Mouse (Mus musculus): ENCODE results near the gene Tnfsf13. TPM values are rescaled to one million over a fixed set of nuclear protein-coding genes. Genes with fewer than 3 reads are reported as not detected.
"Not testable (repeated sequence)": the region's sequence is repeated elsewhere in the genome, so short reads cannot be mapped to it uniquely, and the experiment has no call there.

Gene Tnfsf13
- total RNA-seq, 2 experiments from 2014 or later, result 2.8 to 5.3 TPM

DNA sequence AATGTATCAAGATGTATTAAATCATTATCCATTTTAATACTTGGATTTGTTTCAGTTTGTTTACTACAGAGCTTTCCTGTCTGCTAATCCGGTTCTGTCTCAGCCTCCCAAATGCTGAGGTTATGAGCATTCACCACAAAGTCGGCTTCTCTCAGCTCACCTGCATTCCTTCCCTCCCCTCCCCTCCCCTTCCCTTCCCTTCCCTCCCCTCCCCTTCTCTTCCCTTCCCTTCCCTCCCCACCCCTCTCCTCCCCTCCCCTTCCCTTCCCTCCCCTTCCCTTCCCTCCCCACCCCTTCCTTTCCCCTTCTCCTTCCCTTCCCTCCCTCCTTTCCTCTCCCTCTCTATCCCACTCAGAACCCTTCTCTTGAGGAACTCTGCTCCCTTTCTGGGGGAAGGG is 19.0 kb upstream of the Tnfsf13 start:
- DNase-seq (ENCODE audit: low spot score in 2 of 2), result no peak

DNA sequence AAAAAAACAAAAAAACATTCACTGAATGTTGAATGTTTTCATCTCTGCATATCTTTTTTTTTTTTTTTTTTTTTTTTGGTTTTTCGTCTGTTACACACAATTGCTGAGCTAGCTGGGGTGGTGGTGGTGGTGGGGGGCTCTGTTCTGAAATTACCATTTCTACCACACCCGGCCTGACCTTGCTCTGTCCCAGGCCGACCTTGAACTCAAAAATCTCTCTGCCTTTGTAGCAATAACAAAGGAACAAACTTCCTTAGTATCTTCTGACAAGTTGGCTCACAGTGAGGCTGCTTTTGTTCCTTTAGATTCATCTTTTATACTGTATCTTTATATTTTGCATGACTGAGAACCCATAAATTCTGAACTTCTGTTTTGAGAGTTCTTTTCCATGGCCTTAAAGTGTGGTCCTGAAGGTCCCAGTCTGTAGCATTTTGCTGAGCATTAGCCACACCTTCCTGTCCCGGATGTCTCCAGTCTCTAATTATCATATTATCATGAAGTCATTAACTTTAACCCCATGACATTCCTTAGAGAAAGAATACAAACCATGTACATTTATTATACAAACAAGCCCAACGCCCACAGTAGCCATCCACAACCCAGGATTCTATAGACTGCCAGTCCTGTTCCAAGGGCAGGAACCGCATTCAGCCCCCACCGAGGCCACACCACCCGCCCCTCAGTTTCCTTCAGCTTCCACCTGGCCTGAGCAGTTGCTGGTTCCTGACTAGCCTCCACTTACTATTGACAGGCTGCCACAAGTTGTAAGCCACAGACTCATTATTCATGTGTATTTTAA is 18.4 kb upstream of the Tnfsf13 start:
- no peak for DNase-seq (ENCODE audit: low spot score in 2 of 2)

DNA sequence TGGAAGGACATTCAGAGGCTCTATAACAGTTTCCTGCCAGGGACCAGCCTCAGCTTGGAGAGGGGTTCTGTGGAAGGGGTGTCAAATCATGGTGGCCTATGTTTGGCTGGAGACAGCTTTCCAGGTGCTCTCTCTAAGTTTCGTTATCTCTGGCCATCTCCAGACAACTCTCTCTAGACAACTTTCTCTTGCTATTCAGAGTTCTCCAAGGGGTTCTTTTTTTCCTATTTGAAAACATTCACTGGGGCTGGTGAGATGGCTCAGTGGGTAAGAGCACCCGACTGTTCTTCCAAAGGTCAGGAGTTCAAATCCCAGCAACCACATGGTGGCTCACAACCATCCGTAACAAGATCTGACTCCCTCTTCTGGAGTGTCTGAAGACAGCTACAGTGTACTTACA is 17.8 kb upstream of the Tnfsf13 start:
- not testable (repeated sequence) for DNase-seq (ENCODE audit: low spot score in 2 of 2)

DNA sequence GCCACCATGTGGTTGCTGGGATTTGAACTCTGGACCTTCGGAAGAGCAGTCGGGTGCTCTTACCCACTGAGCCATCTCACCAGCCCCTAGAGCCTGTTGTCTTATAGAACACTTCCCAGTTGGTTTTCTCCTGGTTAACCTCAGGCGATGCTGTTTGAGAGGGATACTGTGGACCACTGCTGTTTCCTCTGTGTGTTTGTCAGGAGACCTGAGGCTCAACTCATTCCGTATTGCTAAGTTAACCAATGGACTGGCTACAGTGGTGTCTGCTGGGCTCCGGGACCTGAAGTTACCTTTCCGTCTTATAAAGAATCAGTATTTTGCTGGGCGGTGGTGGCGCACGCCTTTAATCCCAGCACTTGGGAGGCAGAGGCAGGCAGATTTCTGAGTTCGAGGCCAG is 17.3 kb upstream of the Tnfsf13 start:
- DNase-seq (ENCODE audit: low spot score in 2 of 2), result not testable (repeated sequence)

DNA sequence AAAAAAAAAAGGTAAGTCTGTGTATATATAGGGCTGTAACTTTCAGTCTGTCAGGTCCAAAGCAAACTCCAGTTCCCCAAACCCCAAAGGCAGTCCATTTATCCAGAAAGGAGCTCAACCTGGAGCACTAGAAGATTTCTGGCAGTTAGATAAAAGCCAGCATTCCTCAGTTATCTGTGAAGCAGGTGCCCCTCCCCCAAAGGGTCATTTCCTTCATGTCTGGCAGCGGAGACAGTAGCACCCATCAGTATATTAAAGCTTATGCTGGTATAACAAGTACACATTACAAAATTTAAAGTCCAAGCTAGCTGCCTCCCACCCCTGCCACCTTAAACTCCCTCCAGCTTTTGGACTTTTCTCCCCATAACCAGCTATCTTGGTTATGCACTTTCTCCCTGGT is 14.0 kb upstream of the Tnfsf13 start:
- DNase-seq (ENCODE audit: low spot score in 2 of 2), result no peak

DNA sequence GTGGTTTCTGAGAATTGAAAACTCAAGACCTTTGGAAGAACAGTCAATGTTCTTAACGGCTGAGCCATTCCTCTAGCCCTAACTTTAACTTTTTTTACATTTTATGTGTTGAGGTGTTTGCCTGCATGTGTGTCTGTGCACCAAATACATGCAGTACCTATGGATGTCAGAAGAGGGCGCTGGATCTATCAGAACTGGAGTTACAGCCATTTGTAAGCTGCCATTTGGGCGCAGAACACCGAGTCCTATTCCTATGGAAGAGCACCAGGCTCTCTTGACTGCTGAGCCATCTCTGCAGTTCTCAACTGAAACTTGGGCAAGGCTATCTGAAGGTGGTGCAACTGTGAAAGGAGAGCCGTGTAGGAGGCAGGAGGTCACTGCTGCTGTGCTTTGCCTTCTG is 13.0 kb upstream of the Tnfsf13 start:
- DNase-seq (ENCODE audit: low spot score in 2 of 2), result no peak

DNA sequence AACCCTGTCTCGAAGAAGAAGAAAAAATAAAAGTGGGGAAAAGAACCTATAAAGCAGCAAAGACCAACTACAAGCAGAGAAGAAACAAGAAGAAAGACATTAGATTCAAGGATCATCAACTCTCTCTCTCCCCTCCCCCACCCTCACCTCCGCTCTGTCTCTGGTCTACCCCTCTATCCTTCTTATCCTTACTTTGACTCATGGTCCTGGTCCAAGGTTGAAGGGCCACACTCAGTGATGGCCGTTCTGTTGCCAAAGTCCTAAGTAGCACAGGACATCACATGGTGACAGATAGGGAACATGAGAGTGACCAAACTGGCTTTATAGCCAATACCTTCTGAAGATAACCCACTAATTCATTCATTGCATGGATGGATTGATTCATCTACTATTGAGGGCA is 11.8 kb upstream of the Tnfsf13 start:
- no peak for DNase-seq (ENCODE audit: low spot score in 2 of 2)

DNA sequence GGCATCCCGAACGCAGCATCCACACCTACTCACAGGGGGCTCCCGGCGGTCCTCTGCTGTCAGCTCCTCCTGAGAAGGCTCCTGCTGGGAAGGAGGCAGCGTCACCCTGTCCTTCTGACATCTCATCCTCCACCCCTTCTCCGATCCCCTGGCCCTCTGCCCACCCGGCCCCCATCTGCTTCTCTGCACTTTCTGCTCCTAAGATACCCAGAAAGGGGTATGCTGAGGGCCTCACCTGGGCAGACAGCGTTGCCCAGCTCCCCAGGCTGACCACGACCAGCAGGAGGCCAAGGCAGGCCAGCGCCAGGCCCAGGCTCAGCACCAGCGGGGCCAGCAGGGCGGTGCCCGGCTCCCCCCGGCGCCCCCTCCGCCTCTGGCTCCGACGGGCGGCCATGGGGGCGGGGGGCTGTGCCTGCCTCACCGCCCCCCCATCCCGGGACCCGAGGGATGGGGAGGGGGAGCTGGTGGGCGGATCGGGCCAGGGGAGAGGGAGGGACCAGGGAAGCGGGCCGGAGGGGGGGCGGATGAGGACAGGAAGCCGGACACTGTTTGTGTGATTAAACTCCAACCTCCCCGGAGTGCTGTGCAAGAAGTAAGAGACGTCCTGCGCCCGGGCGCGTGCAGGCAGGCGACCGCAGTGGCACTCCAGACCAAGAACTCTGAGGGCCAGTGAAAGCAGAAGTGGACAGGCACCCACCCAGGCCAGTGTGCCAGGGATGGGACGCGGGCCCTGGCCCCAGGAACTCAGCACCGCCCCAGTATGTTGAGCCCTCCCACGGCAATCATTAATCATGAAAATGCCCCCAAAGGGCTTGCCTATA is 10.0 kb upstream of the Tnfsf13 start, which contains the start of the genes Tnfsf12 and Tnfsfm13:
Tnfsf12 (minus strand) TSS at position 489 of the 821 bp plus-strand sequence.
Tnfsfm13 (minus strand) TSS at position 738 of the 821 bp plus-strand sequence.
- peak; percentile 72 to 77 for DNase-seq (ENCODE audit: low spot score in 2 of 2)

DNA sequence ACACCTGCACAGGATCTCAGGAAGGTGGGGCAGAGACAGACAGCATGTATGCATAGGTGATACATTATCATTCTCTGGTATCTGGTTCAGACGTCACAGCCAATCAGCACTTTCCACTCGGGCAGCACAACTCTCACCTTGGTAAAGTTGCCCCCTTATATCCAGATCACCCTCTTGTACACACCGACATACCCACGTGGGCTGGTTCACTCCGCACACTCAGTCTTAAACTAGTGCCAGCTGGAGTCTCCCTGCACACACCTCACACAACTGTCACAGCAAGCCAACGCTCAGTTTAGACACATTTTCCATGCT is 9.4 kb upstream of the Tnfsf13 start:
- no peak for DNase-seq (ENCODE audit: low spot score in 2 of 2)

DNA sequence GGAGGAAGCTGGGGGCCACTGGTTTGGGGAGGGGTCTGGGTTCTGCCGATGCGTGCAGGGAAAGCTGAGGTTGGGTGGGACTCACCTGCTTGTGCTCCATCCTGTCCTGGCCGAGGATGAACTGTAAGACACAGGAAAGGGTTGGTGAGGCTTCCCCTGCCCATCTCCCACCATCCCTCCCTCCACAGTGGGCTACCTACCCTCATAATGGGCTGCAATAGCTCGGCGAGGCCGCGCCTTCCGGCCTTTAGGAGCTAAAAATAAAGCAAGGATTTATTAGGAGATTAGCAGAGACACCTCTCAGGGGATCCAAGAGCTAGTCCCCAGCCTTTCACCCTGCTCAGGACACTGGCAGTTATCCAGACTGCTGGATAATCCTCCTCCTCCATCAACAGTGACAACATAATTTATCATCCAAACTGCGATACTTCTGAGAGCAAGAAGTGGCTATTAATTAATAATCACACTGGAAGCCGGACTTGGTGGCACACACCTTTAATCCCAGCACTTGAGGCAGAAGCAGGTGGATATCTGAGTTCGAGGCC is 7.9 kb upstream of the Tnfsf13 start:
- DNase-seq (ENCODE audit: low spot score in 2 of 2), result no peak

DNA sequence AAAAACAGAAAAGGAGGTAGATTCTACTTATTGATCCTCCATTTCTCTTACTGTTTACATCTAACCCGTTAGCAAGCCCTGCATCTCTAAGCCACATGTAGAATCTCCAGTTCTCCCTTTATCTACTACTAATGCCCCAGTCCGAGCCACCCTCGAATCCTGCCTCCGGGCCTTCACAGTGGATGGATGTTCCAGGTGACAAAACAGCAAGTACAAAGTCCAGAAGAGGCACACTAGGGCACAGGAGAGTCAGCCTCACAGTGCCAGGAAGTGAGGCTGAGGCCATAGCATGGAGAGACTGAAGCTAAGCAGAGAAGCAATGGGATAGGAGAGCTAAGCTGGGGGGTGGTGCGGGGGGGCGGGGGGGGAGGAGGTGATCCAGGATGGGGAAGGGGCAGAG is 7.3 kb upstream of the Tnfsf13 start:
- DNase-seq (ENCODE audit: low spot score in 2 of 2), result no peak

DNA sequence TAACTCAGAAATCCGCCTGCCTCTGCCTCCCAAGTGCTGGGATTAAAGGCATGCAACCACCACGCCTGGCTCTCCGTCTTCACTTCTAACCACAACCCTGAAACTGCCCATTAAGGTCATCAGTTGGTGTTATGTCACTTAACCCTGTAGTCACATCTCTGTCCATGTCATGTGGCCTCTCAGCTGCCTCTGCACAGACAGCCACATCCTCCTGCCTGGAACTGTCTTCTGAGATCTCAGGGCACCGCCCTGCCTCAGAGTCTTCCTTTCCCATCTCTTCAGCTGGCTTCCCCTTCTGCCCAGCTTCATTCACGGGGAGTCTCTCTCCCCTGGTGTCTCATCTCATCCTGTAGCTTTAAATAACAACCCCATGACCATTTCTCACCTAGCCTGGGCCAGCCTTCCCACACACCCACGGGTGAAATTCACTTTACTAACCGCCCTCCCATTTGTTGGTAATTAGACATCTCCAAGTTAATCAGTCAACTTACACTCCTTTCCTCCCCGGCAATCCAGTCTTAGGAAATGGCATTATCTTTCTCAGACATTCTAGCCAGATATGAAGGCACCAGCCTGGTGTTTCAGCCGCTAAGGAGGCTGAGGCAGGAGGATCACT is 6.7 kb upstream of the Tnfsf13 start:
- no peak for DNase-seq (ENCODE audit: low spot score in 2 of 2)

DNA sequence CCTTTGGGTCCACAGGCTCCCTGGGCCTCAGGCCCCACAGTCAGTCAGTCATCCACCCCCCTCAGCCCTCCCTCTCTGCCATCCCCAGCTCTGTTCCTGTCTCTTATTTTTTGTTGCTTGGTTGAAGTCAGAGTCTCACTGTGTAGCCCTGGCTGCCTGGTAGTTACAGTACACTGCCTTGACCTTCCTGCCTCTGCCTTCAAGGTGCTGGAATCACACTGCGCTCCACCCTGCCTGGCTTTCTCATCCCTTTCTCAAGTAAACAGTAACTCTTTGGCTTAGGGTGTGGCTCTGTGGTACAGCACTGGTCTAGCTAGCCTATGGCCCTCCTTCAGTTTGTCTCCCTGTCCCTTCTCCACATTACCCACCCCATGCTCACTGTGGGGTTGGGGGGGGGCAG is 4.3 kb upstream of the Tnfsf13 start:
- DNase-seq (ENCODE audit: low spot score in 2 of 2), result no peak

DNA sequence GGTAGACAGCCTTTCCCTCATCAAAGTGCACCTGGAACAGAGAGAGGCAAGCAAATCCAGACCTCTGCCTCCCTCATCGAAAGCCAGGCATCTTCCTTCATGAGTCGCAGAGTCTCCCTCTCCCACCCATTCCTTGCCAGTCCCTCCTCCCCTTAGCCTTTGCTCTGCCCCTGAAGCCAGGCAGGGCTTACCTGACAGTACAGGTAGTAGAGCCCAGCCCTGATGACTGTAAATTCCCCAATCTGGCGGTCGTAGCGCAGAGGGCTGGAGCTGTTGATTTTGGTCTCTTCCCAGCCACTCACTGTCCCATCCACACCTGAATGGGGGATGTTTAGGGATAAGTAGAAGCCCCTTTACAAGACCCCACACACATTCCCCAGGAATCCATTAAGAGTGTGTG is 1.5 kb upstream of the Tnfsf13 start:
- no peak for DNase-seq (ENCODE audit: low spot score in 2 of 2)

DNA sequence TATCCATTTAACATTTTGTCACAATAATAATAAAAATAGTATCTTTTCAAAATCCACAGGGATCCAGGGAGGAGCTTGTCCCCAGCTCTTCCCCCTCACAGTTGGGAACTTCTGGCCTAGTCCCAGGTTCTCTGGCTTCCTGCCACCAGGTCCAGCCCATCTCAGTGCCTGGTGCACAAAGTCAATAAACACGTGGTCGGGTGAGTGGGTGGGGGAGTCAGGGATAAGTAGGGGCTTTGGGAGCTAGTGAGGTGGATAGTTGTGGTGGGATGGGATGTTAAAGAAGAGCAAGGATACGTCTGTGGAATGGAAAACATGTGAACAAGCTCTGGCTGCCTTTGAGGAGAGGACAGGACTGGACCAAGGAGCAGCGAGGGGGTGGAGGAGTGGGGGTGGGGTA is 793 bp upstream of the Tnfsf13 start:
- peak in 1 of 2 experiments; percentile 61 for DNase-seq (ENCODE audit: low spot score in 2 of 2)

DNA sequence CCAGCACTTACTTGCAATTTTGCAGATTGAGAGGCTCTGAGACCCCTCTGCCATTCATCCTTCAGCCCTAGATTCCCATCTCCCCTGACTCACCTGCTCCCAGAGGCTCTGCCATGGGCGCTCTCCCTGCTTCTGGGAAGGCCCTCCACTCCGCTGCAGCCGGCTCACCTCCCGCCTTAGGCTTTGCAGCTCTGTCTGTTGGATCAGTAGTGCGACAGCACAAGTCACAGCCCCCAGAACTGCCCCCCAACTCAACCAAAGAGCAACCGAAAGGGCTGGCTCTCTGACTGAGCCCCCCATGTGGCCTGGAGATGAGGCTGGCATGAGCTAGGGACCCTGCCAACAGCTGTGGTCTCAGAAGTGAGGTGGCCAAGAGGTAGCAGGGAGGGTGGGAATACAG is 648 bp downstream of the Tnfsf13 start:
- no peak for DNase-seq (ENCODE audit: low spot score in 2 of 2)

DNA sequence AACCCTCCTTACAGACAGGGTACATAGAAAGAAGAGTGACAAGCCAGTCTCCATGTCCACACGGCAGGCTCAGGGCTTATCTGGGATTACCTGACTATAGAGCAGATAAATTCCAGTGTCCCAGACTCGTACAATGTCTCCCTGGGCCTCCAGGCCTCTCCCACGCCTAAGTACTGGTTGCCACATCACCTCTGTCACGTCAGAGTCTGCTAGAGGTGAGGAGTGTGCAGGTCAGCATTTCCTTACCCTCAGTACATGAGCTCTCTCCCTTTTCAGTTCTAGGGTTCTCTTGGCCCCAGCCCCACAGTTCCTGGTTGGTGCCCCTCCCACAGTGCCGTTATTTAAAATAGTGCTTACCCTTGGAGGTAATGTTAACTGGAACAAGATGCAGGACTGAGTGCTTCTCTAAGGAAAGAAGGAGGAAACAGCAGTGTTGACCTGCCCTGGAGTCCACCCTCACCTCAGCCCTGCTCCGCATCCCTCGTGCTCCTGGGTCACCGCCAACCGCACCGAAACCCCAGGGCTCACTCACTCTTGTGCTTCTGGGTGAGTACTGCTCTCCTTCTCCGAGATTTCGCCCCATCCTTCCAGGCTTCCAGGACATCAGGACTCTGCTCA is 1.3 kb downstream of the Tnfsf13 start:
- no peak for DNase-seq (ENCODE audit: low spot score in 2 of 2)

DNA sequence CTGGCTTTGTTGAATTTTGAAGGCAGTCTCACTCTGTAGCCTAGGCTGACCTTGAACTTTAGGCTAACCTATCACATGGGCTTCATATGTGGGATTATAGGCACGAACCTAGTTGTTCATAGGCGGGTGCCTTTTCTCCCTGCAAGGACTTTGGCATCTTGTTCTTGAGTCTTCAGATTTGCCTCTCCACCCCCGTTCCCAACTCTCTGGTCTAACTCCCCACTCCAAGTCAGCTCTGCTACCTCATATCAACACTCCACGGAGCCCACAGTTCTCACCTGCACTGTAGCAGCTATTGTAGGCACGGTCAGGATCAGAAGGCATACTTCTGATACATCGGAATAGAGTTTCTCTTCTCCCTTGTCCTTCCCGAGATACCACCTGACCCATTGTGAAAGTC is 2.0 kb downstream of the Tnfsf13 start:
- no peak for DNase-seq (ENCODE audit: low spot score in 2 of 2)

DNA sequence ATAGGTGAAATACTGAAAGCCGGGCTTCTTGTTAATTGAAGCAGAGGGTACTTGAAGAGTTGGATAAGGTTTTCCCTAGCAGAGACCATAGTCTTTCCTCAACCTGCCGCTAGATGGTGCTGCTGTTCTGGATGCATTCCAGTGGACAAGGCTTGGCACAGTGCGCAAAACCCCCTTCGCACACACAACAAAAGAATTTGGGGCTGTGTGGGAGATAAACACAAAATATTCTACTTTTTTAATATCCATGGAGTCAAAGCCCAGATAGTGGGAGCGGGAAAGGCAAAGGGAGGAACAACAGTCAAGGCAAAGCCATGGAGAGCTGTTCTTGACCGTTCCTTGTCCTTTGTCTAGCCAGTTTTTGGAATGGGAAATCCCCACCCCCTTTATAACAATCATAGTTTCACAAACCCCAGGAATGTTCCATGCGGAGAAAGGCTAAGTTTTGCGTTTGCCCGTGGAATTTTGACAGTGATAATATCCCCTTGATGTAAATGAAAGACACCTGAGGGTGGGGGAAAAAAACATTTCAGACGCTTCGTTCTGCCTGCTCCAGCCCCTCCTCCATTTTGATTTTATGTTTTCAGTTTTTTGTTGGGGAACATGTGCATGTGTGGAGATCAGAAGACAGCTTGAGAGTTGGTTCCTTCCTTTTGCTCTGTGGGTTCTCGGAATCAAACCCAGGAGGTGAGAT is 2.6 kb downstream of the Tnfsf13 start:
- peak; percentile 87 to 92 for DNase-seq (ENCODE audit: low spot score in 2 of 2)

DNA sequence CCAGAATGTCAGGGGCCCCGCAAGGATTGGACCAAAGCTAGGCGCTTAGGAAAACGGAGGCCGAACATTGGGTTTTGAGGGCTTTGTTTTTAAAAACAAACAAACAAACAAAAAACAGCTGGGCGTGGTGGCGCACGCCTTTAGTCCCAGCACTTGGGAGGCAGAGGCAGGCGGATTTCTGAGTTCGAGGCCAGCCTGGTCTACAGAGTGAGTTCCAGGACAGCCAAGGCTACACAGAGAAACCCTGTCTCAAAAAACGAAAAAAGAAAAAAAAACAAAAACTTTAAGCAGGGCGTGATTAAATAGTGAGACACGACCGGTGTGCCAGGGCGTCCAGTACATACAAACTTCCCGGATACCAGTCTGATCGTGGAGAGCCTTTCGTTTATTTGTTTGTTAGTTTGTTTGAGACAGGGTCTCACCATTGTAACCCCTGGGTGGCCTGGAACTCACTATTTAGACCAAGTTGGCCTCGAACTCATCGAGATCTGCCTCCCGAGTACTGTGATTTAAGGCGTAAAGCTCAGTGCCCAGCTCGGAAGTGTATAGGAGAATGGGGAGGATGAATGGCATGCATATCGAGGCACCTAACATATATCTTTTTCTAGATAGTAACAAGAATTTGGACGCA is 3.3 kb downstream of the Tnfsf13 start:
- DNase-seq (ENCODE audit: low spot score in 2 of 2), result no peak

All from adrenal gland, adult 18-20 months (tissue).